Comparison of ENCODE assay signal across 26 mouse cellular contexts in genomic region chr14:28093913-28094312, GRCm38 (mm10).
"Had no signal": no experiment of that assay in that cellular context is flagged by ENCODE, and none has a peak within 500 bp of the region (broad histone marks: within the 10 kb centered on the region; RNA-seq: fewer than 3 reads in every experiment).

No protein-coding gene starts in this region.

- H3K36me3 ChIP-seq: limb, embryonic 10.5 days; limb, embryonic 12.5 days; limb, embryonic 13.5 days; limb, embryonic 15.5 days; liver, embryonic 12.5 days; liver, embryonic 13.5 days; liver, embryonic 15.5 days; lung, embryonic 15.5 days; midbrain, embryonic 12.5 days; midbrain, embryonic 15.5 days had no signal

- H3K4me1 ChIP-seq: limb, embryonic 15.5 days; liver, embryonic 12.5 days; liver, embryonic 13.5 days; liver, embryonic 15.5 days; lung, embryonic 15.5 days; megakaryocyte, embryonic 14.5 days; midbrain, embryonic 12.5 days; midbrain, embryonic 13.5 days; midbrain, embryonic 15.5 days had no signal

- ATAC-seq: liver, embryonic 12.5 days; liver, postnatal 0 days; lung, postnatal 0 days; midbrain, embryonic 13.5 days; midbrain, embryonic 15.5 days; midbrain, embryonic 16.5 days had no signal

- H3K9ac ChIP-seq: limb, embryonic 12.5 days; limb, embryonic 13.5 days; limb, embryonic 15.5 days; liver, embryonic 12.5 days; liver, embryonic 13.5 days; liver, embryonic 14.5 days; liver, embryonic 15.5 days; liver, postnatal 0 days; lung, embryonic 14.5 days; lung, embryonic 15.5 days; midbrain, embryonic 12.5 days; midbrain, embryonic 13.5 days; midbrain, embryonic 15.5 days had no signal

- H3K4me3 ChIP-seq: left cerebral cortex, adult 2 months; limb, embryonic 10.5 days; limb, embryonic 12.5 days; limb, embryonic 13.5 days; limb, embryonic 15.5 days; liver, embryonic 12.5 days; liver, embryonic 13.5 days; liver, embryonic 15.5 days; lung, embryonic 15.5 days; midbrain, embryonic 12.5 days; midbrain, embryonic 13.5 days; midbrain, embryonic 15.5 days; myocyte had no signal

- DNase-seq: left cerebral cortex, postnatal 4 days; liver; liver, embryonic 13.5 days; liver, postnatal 0 days; lung, adult 18-20 months; lung, adult 2 months; midbrain, embryonic 14.5 days had no signal

- H3K4me2 ChIP-seq: limb, embryonic 12.5 days; limb, embryonic 13.5 days; limb, embryonic 15.5 days; liver, embryonic 11.5 days; liver, embryonic 12.5 days; liver, embryonic 13.5 days; liver, embryonic 15.5 days; lung, embryonic 14.5 days; lung, embryonic 15.5 days; midbrain, embryonic 12.5 days; midbrain, embryonic 13.5 days; midbrain, embryonic 15.5 days had no signal

- H3K9me3 ChIP-seq: limb, embryonic 10.5 days; limb, embryonic 12.5 days; limb, embryonic 13.5 days; limb, embryonic 15.5 days; liver, embryonic 12.5 days; liver, embryonic 13.5 days; liver, embryonic 15.5 days; lung, embryonic 15.5 days; midbrain, embryonic 12.5 days; midbrain, embryonic 13.5 days; midbrain, embryonic 15.5 days had no signal

- H3K27ac ChIP-seq: left cerebral cortex, adult 2 months; limb, embryonic 10.5 days; limb, embryonic 12.5 days; limb, embryonic 13.5 days; limb, embryonic 15.5 days; liver, embryonic 12.5 days; liver, embryonic 13.5 days; liver, embryonic 14.5 days; liver, embryonic 15.5 days; lung, embryonic 15.5 days; macrophage; midbrain, embryonic 12.5 days; midbrain, embryonic 13.5 days; midbrain, embryonic 15.5 days had no signal

- H3K27me3 ChIP-seq: limb, embryonic 12.5 days; limb, embryonic 15.5 days; liver, embryonic 12.5 days; liver, embryonic 13.5 days; liver, embryonic 15.5 days; lung, embryonic 15.5 days; megakaryocyte, embryonic 14.5 days; midbrain, embryonic 12.5 days; midbrain, embryonic 13.5 days; midbrain, embryonic 15.5 days had no signal
